Mouse (Mus musculus) cortical plate, adult 2 months (tissue): ENCODE results near the gene Pdss2. TPM values are rescaled to one million over a fixed set of nuclear protein-coding genes. Genes with fewer than 3 reads are reported as not detected.

Experiments used
- H3K27ac ChIP-seq: fragments of 200-500 bp; 2 replicates; pipeline ENCODE4 v1.5.1; 2012; ENCODE audit warnings: low read length, control low read depth, inconsistent platforms; ENCODE audit not compliant: insufficient read depth
- H3K4me1 ChIP-seq: fragments of 200-500 bp; 2 replicates; pipeline ENCODE4 v1.6.1; 2011; ENCODE audit warnings: low read length; ENCODE audit not compliant: control insufficient read depth, insufficient read depth
- H3K4me3 ChIP-seq: fragments of 200-500 bp; 2 replicates; pipeline ENCODE4 v1.5.1; 2011; ENCODE audit warnings: mild to moderate bottlenecking, low read length, control low read depth; ENCODE audit not compliant: insufficient read depth
- CTCF ChIP-seq: fragments of 200-500 bp; IDR thresholded peaks from 2 replicates; pipeline ENCODE4 v1.5.1; 2011; ENCODE audit warnings: mild to moderate bottlenecking, control low read depth, low read length; ENCODE audit not compliant: insufficient read depth; ENCODE audit errors: extremely low read depth
- POLR2A ChIP-seq: fragments of 200-500 bp; IDR thresholded peaks from 2 replicates; pipeline ENCODE4 v1.6.1; 2011; ENCODE audit warnings: mild to moderate bottlenecking, low read length, control low read depth; ENCODE audit not compliant: insufficient read depth; ENCODE audit errors: extremely low read depth
- polyA plus RNA-seq: library from polyadenylated mRNA; depleted of rRNA; stranded (reverse); fragments of >200 nt; gene quantifications from 2 replicates; pipeline ENCODE4 v1.2.3, GENCODE M21; 2012; rRNA removed

Pdss2 gene
- polyA plus RNA-seq, 1 experiment: 12.1 TPM

GRCm38 (mm10) chr10:43509228-43509627 lies 287.9 kb downstream of the Pdss2 start:
- H3K4me3 ChIP-seq: no peak overlapping the region
- no peaks in the 10 kb centered on the region for H3K4me1 ChIP-seq
- TF ChIP-seq POLR2A: no peak
- no peak for TF ChIP-seq CTCF
- no peak overlapping the region for H3K27ac ChIP-seq

GRCm38 (mm10) chr10:43512976-43513375 lies 291.7 kb downstream of the Pdss2 start:
- Histone ChIP-seq H3K4me1 (no peaks in the 10 kb centered on the region), H3K27ac (no peak overlapping the region), H3K4me3 (no peak overlapping the region)
- TF ChIP-seq POLR2A (no peak), CTCF (no peak)

Other genes with a start within 250 kb of the Pdss2 start
- gene Sobp, start 47.0 kb upstream of the Pdss2 start, polyA plus RNA-seq: 21.9 and 24.3 TPM in 2 replicates
- 3.7 and 4.0 TPM in 2 replicates for gene 9030612E09Rik, start 46.8 kb upstream of the Pdss2 start, polyA plus RNA-seq